Mouse (Mus musculus): Measurements from ENCODE around the gene Atp8a1.

GRCm38 (mm10) chr5:67842306-67842705, 4.9 kb downstream of the Atp8a1 start:
- TF ChIP-seq CTCF (IDR thresholded peaks at IDR 0.05; ENCODE audit: borderline replicate concordance, control insufficient read depth, extremely low read depth, insufficient read depth, low read length, poor library complexity), result no peak
- no peak for TF ChIP-seq POLR2A (IDR thresholded peaks at IDR 0.05; ENCODE audit: control insufficient read depth, extremely low read depth, insufficient read depth, low read length, poor library complexity)

Data from thymus, adult 2 months (tissue).